Mouse (Mus musculus) heart, embryonic 10.5 days (tissue): Measurements from ENCODE around the gene Meis1. TPM values are rescaled to one million over a fixed set of nuclear protein-coding genes. Genes with fewer than 3 reads are reported as not detected.

Experiments used
- DNase-seq: peaks from one replicate; pipeline ENCODE4 v3.0.0-alpha.2; 2017; ENCODE audit warnings: low spot score
- H3K27ac ChIP-seq: fragments of 300-500 bp; sonication (generic); 2 replicates; pipeline ENCODE4 v1.5.1; 2016; ENCODE audit warnings: mild to moderate bottlenecking
- H3K27me3 ChIP-seq: fragments of 300-500 bp; sonication (generic); 2 replicates; pipeline ENCODE4 v1.6.1; 2016; ENCODE audit warnings: mild to moderate bottlenecking; ENCODE audit not compliant: poor library complexity, insufficient read depth, severe bottlenecking
- H3K36me3 ChIP-seq: fragments of 300-500 bp; sonication (generic); 2 replicates; pipeline ENCODE4 v1.6.1; 2016; ENCODE audit warnings: mild to moderate bottlenecking, moderate library complexity
- H3K4me1 ChIP-seq: fragments of 300-500 bp; sonication (generic); 2 replicates; pipeline ENCODE4 v1.6.1; 2016; ENCODE audit warnings: mild to moderate bottlenecking
- H3K4me3 ChIP-seq: fragments of 300-500 bp; sonication (generic); 2 replicates; pipeline ENCODE4 v1.5.1; 2016; ENCODE audit warnings: mild to moderate bottlenecking, moderate library complexity
- H3K9me3 ChIP-seq: fragments of 300-500 bp; sonication (generic); 2 replicates; pipeline ENCODE4 v1.6.1; 2016; ENCODE audit warnings: mild to moderate bottlenecking, moderate library complexity
- WGBS: fragments of 180-500 bp; shearing (Covaris S2); methylation state at CpG from one replicate; pipeline ENCODE4 v1.1.7; 2016; 5-methylcytosine and 5-hydroxymethylcytosine counted together
- polyA plus RNA-seq: library from polyadenylated mRNA; unstranded; fragments of >200 nt; fragmentation: Nextera tagmentation; extraction: Ambion mirVana; gene quantifications from 2 replicates; pipeline ENCODE4 v1.2.1, GENCODE M21; 2016

Meis1 gene
- polyA plus RNA-seq, 1 experiment from 2014 or later, result 139 TPM

- WGBS, result 84% methylated on average over 4 of the region's 4 CpGs
- H3K27ac ChIP-seq, result no peak overlapping the region
- H3K36me3 ChIP-seq, result peaks cover 84% of the 10 kb centered on the region
- no peaks in the 10 kb centered on the region for H3K27me3 ChIP-seq
- no peak overlapping the region for H3K4me3 ChIP-seq
- peak; percentile 39 for DNase-seq
- peaks cover 20% of the 10 kb centered on the region; the same call in 1 of the 2 replicates for H3K4me1 ChIP-seq
- no peaks in the 10 kb centered on the region for H3K9me3 ChIP-seq
Observed at GRCm38 (mm10) chr11:18996767-18997166, 22.0 kb downstream of the Meis1 start.

DNA sequence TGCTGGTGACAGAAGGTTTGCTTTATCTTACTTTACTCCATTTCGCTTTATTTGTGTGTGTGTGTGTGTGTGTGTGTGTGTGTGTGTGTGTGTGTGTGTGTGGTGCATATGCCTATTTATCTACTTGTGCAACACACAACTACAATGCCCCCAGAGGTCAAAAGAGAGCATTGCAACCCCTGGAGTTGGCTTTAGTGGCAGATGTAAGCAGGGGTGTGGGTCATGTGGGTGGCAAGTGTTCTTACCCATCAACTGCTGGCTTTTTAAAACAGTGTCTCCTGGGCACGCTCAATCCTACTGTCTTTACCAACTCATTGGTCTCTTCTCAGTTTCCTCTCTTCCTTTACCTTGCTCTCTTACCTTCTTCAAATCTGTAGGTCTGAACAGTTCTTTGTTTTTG, 22.5 kb downstream of the Meis1 start:
- Histone ChIP-seq H3K4me1 (peaks cover 20% of the 10 kb centered on the region; the same call in 1 of the 2 replicates), H3K4me3 (no peak overlapping the region), H3K9me3 (no peaks in the 10 kb centered on the region), H3K27me3 (no peaks in the 10 kb centered on the region), H3K27ac (no peak overlapping the region), H3K36me3 (peaks cover 83% of the 10 kb centered on the region)
- WGBS, result 93% methylated on average over 2 of the region's 2 CpGs
- DNase-seq, result peak; percentile 67

DNA sequence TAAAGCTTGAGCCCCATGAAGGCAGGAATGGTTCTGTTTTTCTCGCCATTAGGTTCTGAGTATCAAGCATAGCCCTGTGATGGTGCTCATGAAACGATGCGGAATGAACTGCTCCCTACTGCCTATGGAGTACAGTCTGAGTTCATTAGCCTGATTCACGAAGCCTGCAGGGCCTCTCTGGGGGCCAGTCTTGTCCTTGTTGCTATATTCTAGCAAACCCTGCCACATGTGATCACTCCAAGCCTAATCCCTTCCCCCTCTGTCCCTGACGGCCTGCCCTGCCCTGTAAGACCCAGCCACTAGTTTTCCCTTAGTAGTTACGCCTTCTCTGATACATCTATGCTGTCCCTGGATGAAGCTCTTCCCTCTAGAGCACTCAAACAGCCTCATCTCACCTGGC, 26.0 kb downstream of the Meis1 start:
- H3K36me3 ChIP-seq, result peaks cover 88% of the 10 kb centered on the region
- H3K9me3 ChIP-seq, result no peaks in the 10 kb centered on the region
- peak; percentile 58 for DNase-seq
- peaks cover 18% of the 10 kb centered on the region; the same call in 1 of the 2 replicates for H3K4me1 ChIP-seq
- 74% methylated on average over 6 of the region's 6 CpGs for WGBS
- peak overlapping the region; percentile 16; the same call in 1 of the 2 replicates for H3K27ac ChIP-seq
- H3K4me3 ChIP-seq, result no peak overlapping the region
- H3K27me3 ChIP-seq, result no peaks in the 10 kb centered on the region

GRCm38 (mm10) chr11:18990244-18990677, 28.5 kb downstream of the Meis1 start:
- Histone ChIP-seq H3K9me3 (no peaks in the 10 kb centered on the region), H3K4me1 (peaks cover 19% of the 10 kb centered on the region; the same call in 1 of the 2 replicates), H3K27me3 (no peaks in the 10 kb centered on the region), H3K27ac (no peak overlapping the region), H3K36me3 (peaks cover 89% of the 10 kb centered on the region), H3K4me3 (no peak overlapping the region)
- DNase-seq, result peak; percentile 14
- WGBS, result 78% methylated on average over 6 of the region's 6 CpGs

GRCm38 (mm10) chr11:18989669-18990243, 29.0 kb downstream of the Meis1 start:
- no peak overlapping the region for H3K27ac ChIP-seq
- H3K27me3 ChIP-seq, result no peaks in the 10 kb centered on the region
- 66% methylated on average over 6 of the region's 6 CpGs for WGBS
- no peak overlapping the region for H3K4me3 ChIP-seq
- H3K4me1 ChIP-seq, result peaks cover 19% of the 10 kb centered on the region; the same call in 1 of the 2 replicates
- H3K9me3 ChIP-seq, result no peaks in the 10 kb centered on the region
- peak; percentile 39 for DNase-seq
- peaks cover 88% of the 10 kb centered on the region for H3K36me3 ChIP-seq

DNA sequence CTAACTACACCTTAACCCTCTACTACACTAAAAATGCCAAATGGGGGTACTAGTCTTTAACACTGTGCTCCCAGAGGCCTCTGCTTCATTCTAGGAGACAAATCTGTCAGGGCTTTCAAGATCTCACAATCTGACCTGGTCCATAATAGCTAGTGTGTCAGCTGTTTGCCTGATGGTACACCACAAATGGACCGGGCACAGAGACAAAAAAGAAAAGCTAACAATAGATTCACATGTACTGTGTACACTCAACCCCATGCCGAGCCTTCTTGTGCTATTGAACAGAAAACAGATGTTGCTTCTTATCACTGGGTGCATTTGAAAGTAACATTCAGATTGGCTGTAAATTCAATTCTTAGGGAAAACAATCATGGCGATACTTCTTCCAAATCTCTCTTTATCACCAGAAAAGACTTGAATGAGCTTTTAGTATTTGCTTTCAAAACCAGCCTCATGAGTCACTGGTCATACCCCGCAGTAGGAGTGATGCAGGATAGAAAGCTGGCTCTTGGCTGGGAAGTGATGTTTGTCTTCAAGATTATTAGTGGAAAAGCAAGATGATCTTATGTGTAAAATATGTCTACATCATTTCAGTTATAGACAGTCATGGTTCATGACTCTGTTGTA, 30.0 kb downstream of the Meis1 start:
- no peaks in the 10 kb centered on the region for H3K9me3 ChIP-seq
- H3K27ac ChIP-seq, result no peak overlapping the region
- peaks cover 28% of the 10 kb centered on the region; the same call in 1 of the 2 replicates for H3K4me1 ChIP-seq
- no peak overlapping the region for H3K4me3 ChIP-seq
- peaks cover 89% of the 10 kb centered on the region for H3K36me3 ChIP-seq
- WGBS, result 66% methylated on average over 4 of the region's 4 CpGs
- DNase-seq, result peak; percentile 33
- no peaks in the 10 kb centered on the region for H3K27me3 ChIP-seq

DNA sequence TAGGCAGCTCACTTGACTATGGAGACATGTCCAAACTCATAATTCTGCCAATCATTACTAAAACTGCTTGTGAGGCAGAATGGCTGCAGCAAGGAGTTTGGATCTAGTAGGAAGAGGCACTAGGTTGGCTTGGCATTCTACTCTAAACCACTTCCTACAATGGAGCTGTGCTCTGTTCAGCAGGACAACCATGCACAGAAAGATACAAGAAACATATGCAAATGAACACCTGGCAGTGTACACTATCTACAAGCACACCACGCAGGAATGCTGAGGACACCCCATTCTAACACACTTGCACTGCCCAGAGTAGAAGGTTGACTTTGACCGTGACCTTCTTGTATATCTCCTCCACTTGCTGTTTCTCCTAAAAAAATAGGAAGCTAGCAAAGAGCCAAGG, 35.0 kb downstream of the Meis1 start:
- peaks cover 62% of the 10 kb centered on the region for H3K4me1 ChIP-seq
- H3K36me3 ChIP-seq, result peaks cover 68% of the 10 kb centered on the region
- 61% methylated on average over 2 of the region's 2 CpGs for WGBS

GRCm38 (mm10) chr11:18983294-18983693, 35.5 kb downstream of the Meis1 start:
- WGBS, result 93% methylated on average over 7 of the region's 7 CpGs
- Histone ChIP-seq H3K9me3 (no peaks in the 10 kb centered on the region), H3K4me1 (peaks cover 67% of the 10 kb centered on the region), H3K4me3 (no peak overlapping the region), H3K36me3 (peaks cover 63% of the 10 kb centered on the region), H3K27ac (no peak overlapping the region; the same call in 1 of the 2 replicates), H3K27me3 (no peaks in the 10 kb centered on the region)
- peak; percentile 59 for DNase-seq

More for the DNA sequence above, 35.0 kb downstream of the Meis1 start:
- Histone ChIP-seq H3K27ac (no peak overlapping the region; the same call in 1 of the 2 replicates), H3K4me3 (no peak overlapping the region), H3K27me3 (no peaks in the 10 kb centered on the region), H3K9me3 (no peaks in the 10 kb centered on the region)
- peak; percentile 39 for DNase-seq

- Histone ChIP-seq H3K27ac (peak overlapping the region; percentile 75), H3K27me3 (no peaks in the 10 kb centered on the region), H3K36me3 (peaks cover 55% of the 10 kb centered on the region), H3K9me3 (no peaks in the 10 kb centered on the region), H3K4me3 (no peak overlapping the region), H3K4me1 (peaks cover 72% of the 10 kb centered on the region)
- DNase-seq, result peak; percentile 61
- 63% methylated on average over 3 of the region's 3 CpGs for whole genome bisulfite sequencing
Observed at GRCm38 (mm10) chr11:18982331-18982730, 36.5 kb downstream of the Meis1 start.

GRCm38 (mm10) chr11:18981367-18981766, 37.4 kb downstream of the Meis1 start:
- H3K36me3 ChIP-seq, result peaks cover 50% of the 10 kb centered on the region
- WGBS, result 24% methylated on average over 4 of the region's 4 CpGs

GRCm38 (mm10) chr11:18980615-18981014, 38.2 kb downstream of the Meis1 start:
- Histone ChIP-seq H3K27me3 (no peaks in the 10 kb centered on the region), H3K9me3 (no peaks in the 10 kb centered on the region), H3K4me1 (peaks cover 64% of the 10 kb centered on the region), H3K4me3 (no peak overlapping the region), H3K27ac (peak overlapping the region; percentile 75; the same call in 1 of the 2 replicates), H3K36me3 (peaks cover 47% of the 10 kb centered on the region)
- peak; percentile 42 for DNase-seq
- WGBS, result 34% methylated on average over 5 of the region's 5 CpGs

More at GRCm38 (mm10) chr11:18981367-18981766, 37.4 kb downstream of the Meis1 start:
- H3K4me1 ChIP-seq, result peaks cover 66% of the 10 kb centered on the region
- DNase-seq, result no peak
- no peaks in the 10 kb centered on the region for H3K27me3 ChIP-seq
- H3K27ac ChIP-seq, result peak overlapping the region; percentile 75; the same call in 1 of the 2 replicates
- no peak overlapping the region for H3K4me3 ChIP-seq
- H3K9me3 ChIP-seq, result no peaks in the 10 kb centered on the region

GRCm38 (mm10) chr11:18975087-18975486, 43.7 kb downstream of the Meis1 start:
- peak; percentile 67 for DNase-seq
- Histone ChIP-seq H3K4me1 (peaks cover 61% of the 10 kb centered on the region), H3K27me3 (no peaks in the 10 kb centered on the region), H3K4me3 (no peak overlapping the region), H3K9me3 (no peaks in the 10 kb centered on the region), H3K27ac (no peak overlapping the region), H3K36me3 (peaks cover 31% of the 10 kb centered on the region)
- 88% methylated on average over 1 of the region's 1 CpGs for WGBS

DNA sequence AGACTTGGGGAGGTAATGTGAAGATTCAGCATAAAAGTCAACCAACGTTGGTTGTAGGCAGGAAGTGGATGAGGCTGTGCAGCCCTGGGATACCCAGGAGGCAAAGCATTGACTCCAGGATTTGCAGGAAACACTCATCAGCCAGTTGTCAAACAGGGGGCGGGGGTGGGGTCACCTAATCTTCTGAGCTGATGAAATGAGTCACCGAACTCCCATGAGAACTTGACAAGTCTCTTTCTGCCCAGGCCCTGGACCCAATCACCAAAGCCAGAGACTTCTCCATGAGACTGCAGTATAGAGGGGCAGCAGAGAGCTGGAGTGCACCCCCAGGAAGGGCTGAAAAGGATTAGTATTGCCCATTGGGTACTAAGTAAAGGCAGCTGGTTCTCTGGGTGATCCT, 45.0 kb downstream of the Meis1 start:
- Histone ChIP-seq H3K36me3 (peaks cover 27% of the 10 kb centered on the region), H3K27ac (peak overlapping the region; percentile 59), H3K4me1 (peaks cover 63% of the 10 kb centered on the region), H3K4me3 (no peak overlapping the region), H3K9me3 (no peaks in the 10 kb centered on the region), H3K27me3 (no peaks in the 10 kb centered on the region)
- peak; percentile 79 for DNase-seq
- 5% methylated on average over 3 of the region's 3 CpGs for WGBS
